Comparison of ENCODE assay signal across 13 mouse cellular contexts in the genomic region with DNA sequence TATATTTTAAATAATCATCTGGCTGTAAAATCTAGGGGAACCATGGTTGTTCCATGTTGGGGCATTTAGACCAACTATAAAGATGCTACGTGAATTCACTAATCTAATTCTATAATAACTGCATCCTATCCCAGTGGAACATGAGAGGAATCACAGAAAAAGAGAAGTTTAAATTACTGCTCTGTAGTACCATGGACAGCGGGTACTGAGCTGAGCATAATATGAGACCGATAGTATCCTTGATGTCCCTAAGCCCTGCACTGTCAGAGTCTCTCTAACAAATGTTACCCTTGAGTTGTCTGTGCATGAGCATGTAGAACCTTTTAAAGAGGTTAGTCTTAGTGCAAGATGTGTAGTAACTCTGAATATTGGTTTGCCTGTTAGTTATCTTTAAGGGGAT.
A peak's percentile ranks its signal among the peaks of the same experiment; 100 is the strongest.
DNase-seq lines count a peak whose midpoint lies in the region.
"Had no signal": no experiment of that assay in that cellular context is flagged by ENCODE, and none has a peak within 500 bp of the region (broad histone marks: within the 10 kb centered on the region; RNA-seq: fewer than 3 reads in every experiment).

No protein-coding gene starts in this region.

- intact Hi-C loops in heart, postnatal 10 days (cut with DNase I): no loop called here

- peak; percentile 5 for DNase-seq in kidney, postnatal 10 days
- DNase-seq in kidney, adult 11 months: no peak
- peak; percentile 3 for DNase-seq in ES-CJ7 (ENCODE audit: low read depth, low spot score)
- DNase-seq in NIH3T3 (ENCODE audit: low read depth): peak; percentile 30
- DNase-seq in forelimb bud, embryonic 11.5 days (ENCODE audit: low read depth, low spot score): peak; percentile 17
- DNase-seq in heart, postnatal 10 days: no peak
- no peak for DNase-seq in heart, adult 11 months
- DNase-seq: adrenal gland, postnatal 10 days; cerebellum, adult 11-12 months; cerebellum, adult 9-10 months; cerebellum, postnatal 25 days; gastrocnemius, postnatal 10 days; heart, adult 2 months had no signal

Comparison
In these comparisons a context has a peak if more than half of its experiments do, and no peak if none do; other contexts are left out.
1. DNase-seq: peak in kidney, postnatal 10 days (single experiment), ES-CJ7 (single experiment), NIH3T3 (single experiment) and forelimb bud, embryonic 11.5 days (single experiment); none in kidney, adult 11 months (single experiment), heart, postnatal 10 days (0 of 2) and heart, adult 11 months (single experiment).